Mouse (Mus musculus): ENCODE measurements around the gene Vps18. TPM values are rescaled to one million over a fixed set of nuclear protein-coding genes. Genes with fewer than 3 reads are reported as not detected.

Vps18 gene
- polyA plus RNA-seq, 1 experiment from 2014 or later, result 20.1 TPM

DNA sequence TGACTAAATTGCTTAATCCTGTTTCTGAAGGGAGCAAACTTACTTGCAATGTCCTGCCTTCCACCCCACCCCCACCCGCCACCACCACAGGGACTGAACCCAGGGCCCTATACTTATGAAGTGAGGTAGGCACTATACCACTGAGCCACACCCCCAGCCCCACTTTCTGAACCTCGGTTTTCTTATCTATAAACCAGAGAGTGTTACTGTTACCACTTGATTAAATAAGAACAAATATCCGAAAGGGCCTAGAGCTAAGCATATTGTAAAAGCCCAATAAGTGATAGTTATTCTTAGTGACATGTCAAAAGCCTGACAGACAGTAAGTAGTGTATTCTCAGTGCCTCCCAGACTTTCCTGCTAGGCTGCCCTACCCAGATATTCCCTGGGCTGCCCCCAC lies 15.9 kb downstream of the Vps18 start:
- WGBS, result 52% methylated on average over 3 of the region's 3 CpGs
- ATAC-seq (ENCODE audit: insufficient number of reproducible peaks, insufficient read depth, low FRiP score, low TSS enrichment, low read depth), result no peak
- H3K9ac ChIP-seq, result no peak overlapping the region
- H3K4me3 ChIP-seq, result no peak overlapping the region
- no peaks in the 10 kb centered on the region for H3K9me3 ChIP-seq
- no peak overlapping the region for H3K27ac ChIP-seq
- H3K27me3 ChIP-seq, result no peaks in the 10 kb centered on the region
- peaks cover 35% of the 10 kb centered on the region for H3K4me1 ChIP-seq
- H3K36me3 ChIP-seq, result peaks cover 14% of the 10 kb centered on the region
- no peak overlapping the region for H3K4me2 ChIP-seq

DNA sequence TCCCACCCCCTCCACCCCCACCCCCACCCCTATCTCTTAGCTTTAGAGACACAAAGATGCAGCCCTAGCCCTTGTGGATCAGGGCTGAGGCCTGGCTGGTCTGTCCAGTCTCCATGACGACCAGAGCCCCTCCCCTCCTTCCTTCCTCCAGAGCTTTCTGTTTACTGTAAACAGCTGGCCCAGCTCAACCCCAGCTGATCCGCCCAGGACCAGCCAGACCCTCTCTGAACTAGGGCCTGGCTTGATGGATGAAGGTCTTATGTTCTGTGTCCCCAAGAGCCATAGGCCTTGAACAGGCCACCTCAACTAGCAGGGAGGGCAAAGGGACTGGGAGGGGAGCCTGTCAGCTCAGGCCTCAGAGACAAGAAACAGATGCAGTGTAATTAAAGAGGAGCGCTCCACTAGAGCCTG lies 16.3 kb downstream of the Vps18 start:
- Histone ChIP-seq H3K9me3 (no peaks in the 10 kb centered on the region), H3K9ac (no peak overlapping the region), H3K4me3 (no peak overlapping the region), H3K4me2 (no peak overlapping the region), H3K36me3 (peaks cover 10% of the 10 kb centered on the region; the same call in 1 of the 2 replicates), H3K27ac (no peak overlapping the region), H3K4me1 (peaks cover 34% of the 10 kb centered on the region), H3K27me3 (no peaks in the 10 kb centered on the region)
- WGBS, result 19% methylated on average over 3 of the region's 3 CpGs
- no peak for ATAC-seq (ENCODE audit: insufficient number of reproducible peaks, insufficient read depth, low FRiP score, low TSS enrichment, low read depth)

DNA sequence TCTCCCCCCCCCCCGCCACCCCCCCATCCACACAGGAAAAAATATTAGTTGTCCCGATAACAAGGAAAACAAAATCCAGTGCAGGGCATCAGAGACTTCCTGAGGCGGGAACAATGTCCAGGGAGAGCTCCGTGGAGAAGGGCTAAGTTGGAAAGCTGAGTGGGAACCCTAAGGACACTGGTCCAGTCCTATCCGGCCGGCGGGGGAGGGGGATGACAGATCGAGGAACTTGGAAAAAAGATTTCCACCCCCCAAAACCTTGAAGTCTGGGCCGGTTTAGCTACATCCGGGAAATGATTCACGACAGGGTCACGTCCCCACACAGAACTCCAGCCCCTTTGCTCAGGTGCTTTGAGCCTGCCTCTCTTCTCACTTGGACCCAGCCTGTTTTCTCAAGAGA lies 23.0 kb downstream of the Vps18 start:
- Histone ChIP-seq H3K4me3 (no peak overlapping the region), H3K27me3 (peaks cover 20% of the 10 kb centered on the region), H3K4me2 (no peak overlapping the region), H3K4me1 (no peaks in the 10 kb centered on the region), H3K36me3 (no peaks in the 10 kb centered on the region), H3K9me3 (no peaks in the 10 kb centered on the region), H3K9ac (no peak overlapping the region), H3K27ac (no peak overlapping the region)
- WGBS, result 47% methylated on average over 12 of the region's 12 CpGs
- no peak for ATAC-seq (ENCODE audit: insufficient number of reproducible peaks, insufficient read depth, low FRiP score, low TSS enrichment, low read depth)

- Histone ChIP-seq H3K4me2 (no peak overlapping the region), H3K36me3 (no peaks in the 10 kb centered on the region), H3K4me3 (no peak overlapping the region), H3K9me3 (no peaks in the 10 kb centered on the region), H3K27me3 (peaks cover 20% of the 10 kb centered on the region), H3K4me1 (no peaks in the 10 kb centered on the region), H3K27ac (no peak overlapping the region), H3K9ac (no peak overlapping the region)
- no peak for ATAC-seq (ENCODE audit: insufficient number of reproducible peaks, insufficient read depth, low FRiP score, low TSS enrichment, low read depth)
- 60% methylated on average over 2 of the region's 2 CpGs for WGBS
These were observed 23.9 kb downstream of the Vps18 start for GRCm38 (mm10) chr2:119312380-119312958.

GRCm38 (mm10) chr2:119313780-119314479 lies 25.4 kb downstream of the Vps18 start:
- no peak overlapping the region for H3K4me2 ChIP-seq
- H3K36me3 ChIP-seq, result no peaks in the 10 kb centered on the region
- peaks cover 25% of the 10 kb centered on the region for H3K27me3 ChIP-seq
- no peak overlapping the region for H3K4me3 ChIP-seq
- ATAC-seq (ENCODE audit: insufficient number of reproducible peaks, insufficient read depth, low FRiP score, low TSS enrichment, low read depth), result no peak
- 20% methylated on average over 10 of the region's 10 CpGs for WGBS
- H3K27ac ChIP-seq, result no peak overlapping the region
- no peaks in the 10 kb centered on the region for H3K9me3 ChIP-seq
- no peaks in the 10 kb centered on the region for H3K4me1 ChIP-seq
- no peak overlapping the region for H3K9ac ChIP-seq

GRCm38 (mm10) chr2:119314742-119315310 lies 26.3 kb downstream of the Vps18 start:
- ATAC-seq (ENCODE audit: insufficient number of reproducible peaks, insufficient read depth, low FRiP score, low TSS enrichment, low read depth), result no peak
- peaks cover 30% of the 10 kb centered on the region for H3K27me3 ChIP-seq
- H3K27ac ChIP-seq, result no peak overlapping the region
- no peak overlapping the region for H3K4me2 ChIP-seq
- no peaks in the 10 kb centered on the region for H3K4me1 ChIP-seq
- H3K9me3 ChIP-seq, result no peaks in the 10 kb centered on the region
- H3K36me3 ChIP-seq, result no peaks in the 10 kb centered on the region
- 68% methylated on average over 12 of the region's 12 CpGs for WGBS
- no peak overlapping the region for H3K9ac ChIP-seq
- no peak overlapping the region for H3K4me3 ChIP-seq

GRCm38 (mm10) chr2:119318043-119318710 lies 29.6 kb downstream of the Vps18 start:
- no peaks in the 10 kb centered on the region for H3K36me3 ChIP-seq
- peaks cover 21% of the 10 kb centered on the region for H3K4me1 ChIP-seq
- H3K27me3 ChIP-seq, result peaks cover 62% of the 10 kb centered on the region
- no peak overlapping the region for H3K4me3 ChIP-seq
- no peak overlapping the region for H3K27ac ChIP-seq
- H3K9ac ChIP-seq, result no peak overlapping the region
- WGBS, result 63% methylated on average over 3 of the region's 3 CpGs
- no peak for ATAC-seq (ENCODE audit: insufficient number of reproducible peaks, insufficient read depth, low FRiP score, low TSS enrichment, low read depth)
- no peaks in the 10 kb centered on the region for H3K9me3 ChIP-seq
- H3K4me2 ChIP-seq, result no peak overlapping the region

DNA sequence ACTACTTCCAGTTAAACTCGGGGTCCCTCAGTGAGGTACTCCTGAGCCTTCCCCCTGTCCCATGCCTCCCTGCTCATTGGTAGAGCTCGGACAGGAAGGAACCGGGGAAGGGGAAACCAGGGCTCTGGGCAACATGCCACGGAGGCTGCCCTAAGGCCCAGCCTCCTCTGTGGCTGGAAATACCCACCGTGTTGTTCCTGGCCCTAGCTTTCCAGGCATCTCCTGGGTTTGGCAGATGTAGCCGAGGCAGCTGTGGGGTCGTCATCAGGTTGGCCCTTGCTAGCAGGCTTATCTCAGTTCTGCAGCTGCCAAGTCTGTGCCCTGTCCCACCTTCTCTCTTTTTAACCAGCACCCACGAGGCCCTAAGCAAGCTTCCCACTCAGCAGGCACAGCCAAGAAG lies 32.0 kb downstream of the Vps18 start:
- ATAC-seq (ENCODE audit: insufficient number of reproducible peaks, insufficient read depth, low FRiP score, low TSS enrichment, low read depth), result no peak
- no peak overlapping the region for H3K27ac ChIP-seq
- no peaks in the 10 kb centered on the region for H3K36me3 ChIP-seq
- H3K4me1 ChIP-seq, result peaks cover 41% of the 10 kb centered on the region
- no peak overlapping the region for H3K9ac ChIP-seq
- H3K4me3 ChIP-seq, result no peak overlapping the region
- H3K27me3 ChIP-seq, result peaks cover 66% of the 10 kb centered on the region
- no peaks in the 10 kb centered on the region for H3K9me3 ChIP-seq
- H3K4me2 ChIP-seq, result no peak overlapping the region
- 63% methylated on average over 8 of the region's 8 CpGs for WGBS

- Histone ChIP-seq H3K36me3 (no peaks in the 10 kb centered on the region), H3K9ac (peak overlapping the region; percentile 72), H3K4me2 (peak overlapping the region; percentile 70), H3K27ac (no peak overlapping the region), H3K4me3 (peak overlapping the region; percentile 40), H3K9me3 (no peaks in the 10 kb centered on the region), H3K27me3 (peaks cover 80% of the 10 kb centered on the region), H3K4me1 (peaks cover 55% of the 10 kb centered on the region)
- ATAC-seq (ENCODE audit: insufficient number of reproducible peaks, insufficient read depth, low FRiP score, low TSS enrichment, low read depth), result no peak
- 3% methylated on average over 48 of the region's 48 CpGs for WGBS
These were observed 33.4 kb downstream of the Vps18 start for GRCm38 (mm10) chr2:119321771-119322586.

GRCm38 (mm10) chr2:119322587-119323300 lies 34.2 kb downstream of the Vps18 start:
- H3K4me2 ChIP-seq, result peak overlapping the region; percentile 70
- H3K36me3 ChIP-seq, result no peaks in the 10 kb centered on the region
- H3K4me3 ChIP-seq, result peak overlapping the region; percentile 40
- H3K27ac ChIP-seq, result no peak overlapping the region
- peak overlapping the region; percentile 72 for H3K9ac ChIP-seq
- H3K27me3 ChIP-seq, result peaks cover 87% of the 10 kb centered on the region
- ATAC-seq (ENCODE audit: insufficient number of reproducible peaks, insufficient read depth, low FRiP score, low TSS enrichment, low read depth), result no peak
- H3K9me3 ChIP-seq, result no peaks in the 10 kb centered on the region
- 5% methylated on average over 39 of the region's 39 CpGs for WGBS
- peaks cover 62% of the 10 kb centered on the region for H3K4me1 ChIP-seq

All from embryonic facial prominence, embryonic 13.5 days (tissue).